Mouse (Mus musculus): ENCODE data around the gene Hcls1.

Gene Hcls1

DNA sequence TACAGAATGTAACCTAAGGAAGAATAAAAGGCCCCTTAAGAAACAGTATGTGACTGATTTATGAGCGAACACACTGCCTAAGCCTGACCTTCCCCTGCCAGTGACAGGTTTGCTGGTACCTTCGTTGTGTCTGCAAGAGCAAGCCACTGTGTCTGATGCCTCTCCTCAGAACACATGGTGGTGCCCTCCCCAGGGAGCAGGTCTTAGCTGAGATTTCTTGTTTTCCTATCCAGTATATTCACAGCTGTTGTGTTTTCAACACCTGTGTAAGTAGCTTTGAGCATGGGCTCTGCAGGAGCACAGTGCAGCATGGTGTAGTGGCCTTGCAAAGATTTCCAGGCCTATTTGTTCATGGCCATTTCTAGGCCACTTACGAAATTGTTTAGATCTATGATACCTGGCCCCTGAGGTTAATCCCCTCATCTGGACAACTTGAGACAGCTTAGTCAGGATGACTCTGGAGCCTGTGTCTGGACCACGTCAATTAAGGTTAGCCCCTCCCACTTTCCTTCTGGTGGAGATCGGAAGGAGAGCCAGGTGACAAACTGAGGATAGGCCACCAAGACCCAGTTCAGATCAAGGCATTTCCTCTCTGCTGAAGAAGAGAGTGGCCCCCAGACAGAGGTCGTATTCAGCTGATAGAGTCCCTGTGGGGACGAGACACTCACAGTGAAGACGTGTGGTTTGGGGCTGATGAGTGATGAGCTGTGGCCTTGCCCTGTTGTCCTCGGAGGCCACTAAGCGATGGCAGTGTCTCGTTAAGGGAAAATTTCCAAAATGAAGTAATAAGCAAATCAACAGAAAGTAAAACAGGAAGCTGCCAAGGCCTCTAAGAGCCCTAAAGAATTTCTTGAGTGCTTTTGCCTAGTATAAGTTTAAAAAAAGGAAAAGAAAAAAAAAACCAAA lies 4.3 kb upstream of the Hcls1 start:
- no peak for DNase-seq

DNA sequence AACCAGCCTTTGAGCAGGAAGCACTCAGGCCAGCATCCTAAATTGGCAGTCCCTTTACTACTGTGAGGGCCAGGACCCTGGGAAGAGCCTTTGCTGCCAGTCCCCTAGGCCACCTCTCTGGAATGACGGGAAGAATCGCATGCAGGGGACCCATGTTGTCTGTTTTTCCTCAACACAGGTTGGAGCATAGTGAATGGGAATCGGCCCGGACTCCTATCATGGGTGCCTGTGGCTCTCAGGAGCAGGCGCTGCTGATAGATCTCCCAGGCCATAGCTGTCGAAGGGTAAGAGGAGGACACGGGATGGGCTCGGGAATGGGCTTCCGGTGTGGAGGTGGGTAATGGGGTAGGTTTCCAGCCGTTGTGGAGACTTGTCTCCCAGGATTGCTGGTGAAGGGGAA lies 3.4 kb upstream of the Hcls1 start:
- no peak for DNase-seq

DNA sequence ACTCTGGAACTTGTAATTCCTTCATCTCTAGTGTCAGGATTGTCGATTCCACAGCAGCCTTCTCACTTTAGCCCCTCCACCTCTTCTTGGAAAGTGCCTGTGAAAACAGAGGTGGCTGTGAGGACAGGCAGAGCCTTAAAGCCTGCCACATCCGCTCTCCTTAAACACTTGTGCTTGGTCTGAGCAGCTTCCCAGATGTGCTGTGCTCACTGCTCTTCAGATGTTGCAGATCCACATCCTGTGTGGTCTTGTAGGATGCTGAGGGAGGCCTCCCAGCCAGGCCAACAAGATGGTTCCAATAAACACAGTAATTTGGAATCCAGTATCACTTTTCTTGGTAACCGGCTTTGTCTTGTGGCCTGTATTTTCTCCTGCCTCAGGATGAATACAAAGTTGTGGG lies 2.8 kb upstream of the Hcls1 start:
- DNase-seq, result no peak

DNA sequence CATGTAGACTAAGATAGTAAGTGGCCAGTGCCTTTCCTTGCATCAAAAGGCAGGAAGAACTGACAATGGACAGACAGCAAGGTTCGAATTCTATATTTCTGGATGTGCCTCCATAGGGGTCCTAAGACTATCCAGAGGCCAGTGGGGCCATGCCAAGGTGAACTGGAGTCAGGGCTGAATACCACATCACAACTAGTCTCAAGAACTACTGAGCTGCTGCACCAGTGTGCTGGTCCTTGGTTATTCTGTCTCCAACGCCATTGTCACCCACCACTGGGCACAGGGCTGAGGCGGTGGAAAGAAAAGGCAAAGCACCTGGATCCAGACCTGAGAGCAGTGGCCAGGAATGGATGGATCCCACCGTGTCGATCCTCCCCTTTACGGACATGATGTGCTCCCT lies 2.2 kb upstream of the Hcls1 start:
- no peak for DNase-seq

- DNase-seq, result no peak
Observed at GRCm38 (mm10) chr16:36934131-36934840, 497 bp upstream of the Hcls1 start.

- no peak for DNase-seq
Observed at GRCm38 (mm10) chr16:36935814-36936213, 1.0 kb downstream of the Hcls1 start.

DNA sequence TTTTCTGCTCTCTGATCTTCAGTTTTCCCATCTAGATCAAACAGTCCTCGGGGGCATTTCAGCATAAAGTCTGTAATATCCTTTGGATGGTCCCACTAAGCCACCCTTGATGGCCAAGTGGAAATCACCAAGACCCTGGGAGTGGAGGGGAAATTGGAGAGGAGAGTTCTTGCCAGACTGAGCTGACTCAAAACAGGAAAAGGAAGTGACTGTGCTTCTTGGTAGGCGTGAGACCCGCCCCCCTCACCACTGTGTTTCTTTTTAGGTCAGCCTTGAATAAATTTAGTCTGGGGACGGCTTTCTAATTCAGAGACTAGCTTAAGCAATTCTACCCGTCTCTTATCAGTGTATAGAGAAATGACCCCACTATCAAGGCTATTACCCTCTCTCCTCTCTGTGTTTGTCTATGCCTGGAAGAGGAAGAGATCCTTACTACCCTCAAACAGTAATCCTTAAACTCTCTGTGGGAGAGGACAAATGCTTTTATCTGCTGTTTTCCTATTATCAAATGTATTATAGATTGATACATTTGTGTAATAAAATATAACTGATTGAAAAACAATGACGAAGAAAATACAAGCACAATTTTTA lies 6.4 kb downstream of the Hcls1 start:
- no peak for DNase-seq

DNA sequence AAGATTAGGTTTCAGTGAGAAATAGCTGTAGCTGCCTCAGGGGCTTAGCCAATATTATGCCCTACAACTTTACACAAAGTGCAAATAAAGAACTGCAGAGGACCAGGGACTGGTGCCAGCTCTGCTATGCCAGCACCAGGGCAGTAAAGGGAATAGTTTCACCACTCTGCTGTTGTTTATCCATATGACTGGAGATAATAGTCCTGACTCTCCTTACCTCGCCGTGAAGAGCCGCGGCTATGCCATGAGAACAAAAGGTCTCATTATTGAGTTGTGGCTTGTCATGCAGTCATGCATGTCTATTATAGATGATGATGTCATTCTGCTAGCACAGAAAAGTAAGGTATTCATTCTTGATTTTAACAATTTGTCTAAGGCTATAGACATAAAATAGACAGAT lies 7.1 kb downstream of the Hcls1 start:
- no peak for DNase-seq

DNA sequence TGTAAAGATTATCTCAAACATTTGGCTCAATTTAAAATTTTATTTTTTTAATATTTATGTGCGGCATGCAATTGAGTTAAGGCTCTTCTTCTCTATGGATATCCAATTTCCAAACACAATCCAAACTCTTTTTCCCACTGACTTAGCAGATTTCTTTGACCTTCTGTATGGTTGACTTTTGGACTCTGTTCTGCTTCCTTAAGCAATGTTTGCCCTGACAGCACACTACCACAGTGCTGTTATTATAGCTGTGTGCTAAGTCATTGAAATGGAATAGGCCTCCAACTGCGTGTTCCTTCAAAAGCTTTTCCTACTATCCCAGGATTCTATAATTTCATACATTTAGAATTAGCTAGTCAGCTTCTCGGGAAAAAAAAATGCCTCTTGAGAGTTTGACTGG lies 8.8 kb downstream of the Hcls1 start:
- DNase-seq, result no peak

DNA sequence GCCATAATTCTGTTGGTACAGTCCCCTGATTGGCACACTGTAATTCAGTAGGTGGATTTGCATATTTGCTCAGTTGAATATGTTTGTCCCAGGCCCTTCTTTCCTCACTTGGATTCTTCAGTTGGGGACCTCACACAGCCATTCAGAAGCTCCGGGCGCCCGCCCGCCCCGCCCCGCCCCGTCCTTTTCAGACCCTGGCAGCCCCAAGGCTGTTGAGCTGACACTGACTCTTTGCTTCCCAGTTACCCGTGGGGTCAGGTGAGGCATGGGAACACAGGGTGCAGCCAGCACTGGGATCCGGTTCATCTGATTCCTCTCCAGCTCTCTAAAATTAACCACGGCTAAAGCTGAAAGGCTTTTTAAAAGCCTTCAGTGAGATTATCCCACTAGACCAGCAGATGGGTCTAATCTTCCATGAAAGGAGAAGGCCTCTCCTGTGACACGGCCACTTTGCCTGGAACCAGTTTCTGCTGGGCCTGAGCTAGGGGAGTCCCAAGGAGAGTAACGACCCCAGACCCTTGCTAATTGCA lies 10.2 kb downstream of the Hcls1 start:
- peak; percentile 44 to 45 for DNase-seq

- no peak for DNase-seq
Observed at GRCm38 (mm10) chr16:36946459-36947159, 11.8 kb downstream of the Hcls1 start.

DNA sequence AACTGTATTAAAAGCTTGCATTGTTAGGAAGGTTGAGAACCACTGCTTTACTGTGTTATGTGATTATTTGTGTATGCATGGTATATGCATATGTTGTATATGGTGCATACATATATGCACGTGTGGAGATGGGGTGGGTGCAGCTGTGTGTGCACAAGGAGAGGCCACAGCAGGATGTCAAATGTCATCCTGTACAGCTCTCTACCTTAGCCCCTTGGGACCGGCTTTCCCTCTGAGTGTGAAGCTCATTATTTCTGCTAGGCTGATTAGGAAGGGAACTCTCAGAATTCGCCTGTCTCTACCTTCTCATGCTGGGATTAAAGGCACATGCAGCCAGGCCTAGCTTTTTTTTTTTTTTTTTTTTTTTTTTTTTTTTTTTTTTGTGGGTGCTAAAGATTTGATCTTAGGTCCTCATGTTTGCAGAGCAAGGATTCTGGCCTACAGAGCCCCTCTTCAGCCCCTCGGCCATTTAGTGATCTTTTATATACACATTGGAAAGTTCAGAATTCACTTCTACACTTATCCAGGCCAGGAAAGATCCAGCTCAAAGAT lies 12.9 kb downstream of the Hcls1 start:
- no peak for DNase-seq

- no peak for DNase-seq
Observed at GRCm38 (mm10) chr16:36949614-36950336, 15.0 kb downstream of the Hcls1 start.

DNA sequence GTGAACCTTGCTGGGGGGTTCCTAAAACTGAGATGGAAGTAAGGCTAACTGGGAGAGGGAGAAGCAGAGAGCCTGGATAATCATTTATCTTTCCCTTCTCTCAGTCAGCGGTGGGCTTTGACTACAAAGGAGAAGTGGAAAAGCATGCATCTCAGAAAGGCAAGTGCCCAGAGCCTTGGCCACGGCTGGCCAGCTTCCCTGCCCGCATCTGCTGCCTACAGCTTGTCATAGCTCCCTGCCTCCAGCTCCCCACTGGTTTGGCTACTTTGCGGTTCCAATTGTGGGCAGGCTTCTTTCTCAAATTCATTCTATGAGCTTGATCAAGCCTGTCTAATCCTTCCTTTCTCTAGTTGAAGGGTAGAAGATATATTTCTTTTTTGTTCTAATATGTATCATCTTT lies 16.2 kb downstream of the Hcls1 start:
- peak; percentile 52 to 75 for DNase-seq

GRCm38 (mm10) chr16:36955106-36955505 lies 20.3 kb downstream of the Hcls1 start:
- no peak for DNase-seq

DNA sequence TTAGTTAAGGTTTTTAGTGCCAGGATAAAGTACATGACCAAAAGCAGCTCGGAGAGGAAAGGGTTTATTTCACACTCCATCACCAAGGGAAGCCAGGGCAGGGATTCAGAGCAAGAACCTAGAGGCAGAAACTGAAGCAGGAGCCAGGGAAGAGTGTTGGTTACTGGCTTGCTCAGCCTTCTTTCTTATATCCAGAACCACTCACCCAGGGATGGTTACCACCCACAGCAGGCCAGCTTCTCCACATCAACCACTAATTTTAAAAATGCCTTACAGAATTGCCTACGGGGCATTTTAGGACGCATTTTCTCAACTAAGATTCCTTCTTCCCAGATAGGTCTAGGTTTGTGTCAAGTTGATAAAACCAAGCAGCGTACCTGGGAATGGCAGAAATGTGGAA lies 28.6 kb downstream of the Hcls1 start:
- DNase-seq, result no peak

DNA sequence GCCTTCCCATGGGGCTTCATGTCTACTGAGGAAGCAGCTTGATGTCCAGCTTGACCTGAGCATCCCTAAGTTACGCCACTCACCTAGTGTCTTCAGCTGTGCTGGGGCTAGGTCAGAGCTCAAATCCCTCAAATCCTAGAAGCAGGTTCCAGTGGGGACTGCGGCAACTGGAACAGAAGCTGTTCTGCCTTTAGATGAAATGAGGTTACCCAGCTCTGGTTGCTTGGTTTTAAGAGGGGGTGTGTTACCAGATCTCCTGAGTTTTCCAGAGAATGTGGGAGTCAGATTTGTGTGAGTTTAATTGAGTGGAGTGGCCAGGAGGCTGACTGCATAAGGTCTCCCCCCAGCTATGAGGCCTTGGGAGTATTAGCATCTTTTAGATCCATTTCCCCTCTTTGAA lies 44.3 kb downstream of the Hcls1 start:
- no peak for DNase-seq

GRCm38 (mm10) chr16:36983796-36984195 lies 49.0 kb downstream of the Hcls1 start:
- no peak for DNase-seq

- DNase-seq, result no peak
Observed at GRCm38 (mm10) chr16:36985636-36986042, 50.9 kb downstream of the Hcls1 start.

DNA sequence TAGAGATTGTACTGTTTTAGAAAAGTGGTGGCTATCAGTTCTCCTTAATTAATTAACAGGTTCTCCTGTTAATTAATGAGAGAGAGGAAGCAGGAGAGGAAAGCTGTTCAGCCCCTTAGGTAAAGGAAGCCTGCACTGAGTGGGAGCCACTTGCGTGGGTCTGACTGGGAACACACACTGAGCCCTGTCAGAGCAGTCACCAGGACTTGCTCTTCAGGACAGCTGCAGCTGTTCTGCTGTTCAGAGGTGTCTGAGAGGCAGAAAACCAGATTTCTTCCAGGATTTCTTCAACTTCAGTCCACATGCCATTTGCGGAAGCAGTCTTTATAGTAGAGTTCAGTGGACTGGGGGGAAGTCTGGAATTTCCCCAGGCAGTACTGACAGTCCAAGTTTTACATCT lies 52.6 kb downstream of the Hcls1 start:
- no peak for DNase-seq

DNA sequence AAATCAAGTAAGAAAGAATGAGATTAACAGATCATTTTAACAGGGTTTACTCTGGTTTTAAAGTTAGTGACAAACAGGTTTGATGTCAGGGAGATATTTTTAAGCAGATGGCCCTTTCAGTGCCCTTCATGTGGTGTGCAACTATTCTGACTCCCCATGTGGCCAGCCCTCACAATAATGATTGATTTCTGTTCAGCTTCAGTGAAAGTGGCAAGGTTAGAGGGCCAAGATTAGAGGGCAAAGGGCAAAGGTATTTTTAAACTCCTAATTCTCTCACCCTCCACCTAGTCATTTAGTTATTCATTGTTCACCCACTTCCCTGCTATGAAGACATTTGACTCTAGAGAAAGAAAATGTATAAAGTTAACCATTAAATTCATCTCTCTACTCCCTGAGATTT lies 53.3 kb downstream of the Hcls1 start:
- DNase-seq, result no peak

GRCm38 (mm10) chr16:36989493-36989892 lies 54.7 kb downstream of the Hcls1 start:
- DNase-seq, result no peak
